Mouse (Mus musculus): Measurements from ENCODE around the gene Stxbp5l.
"Not testable (repeated sequence)": the region's sequence is repeated elsewhere in the genome, so short reads cannot be mapped to it uniquely, and the experiment has no call there.

The Stxbp5l gene

GRCm38 (mm10) chr16:37273681-37274080 is 111.1 kb downstream of the Stxbp5l start:
- DNase-seq (ENCODE audit: low spot score) = no peak

DNA sequence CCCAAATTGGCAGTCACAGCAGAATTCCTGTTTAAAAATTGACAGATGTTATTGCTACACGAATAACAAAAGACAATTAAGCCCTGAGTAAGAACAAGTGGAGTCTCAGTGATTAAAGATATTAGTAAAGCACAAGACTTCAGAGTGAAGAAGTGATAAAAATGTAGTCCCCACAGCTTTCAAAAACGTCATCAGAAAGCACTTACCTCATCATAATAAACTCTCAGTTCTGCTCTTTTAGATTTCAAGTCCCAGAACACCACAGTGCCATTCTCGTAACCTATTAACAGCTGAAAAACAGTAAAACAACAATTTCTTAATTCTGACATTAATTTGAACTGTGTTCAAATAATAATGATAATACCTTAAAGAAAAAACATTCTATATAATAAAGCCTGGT is 123.1 kb downstream of the Stxbp5l start:
- DNase-seq (ENCODE audit: low spot score) = no peak

DNA sequence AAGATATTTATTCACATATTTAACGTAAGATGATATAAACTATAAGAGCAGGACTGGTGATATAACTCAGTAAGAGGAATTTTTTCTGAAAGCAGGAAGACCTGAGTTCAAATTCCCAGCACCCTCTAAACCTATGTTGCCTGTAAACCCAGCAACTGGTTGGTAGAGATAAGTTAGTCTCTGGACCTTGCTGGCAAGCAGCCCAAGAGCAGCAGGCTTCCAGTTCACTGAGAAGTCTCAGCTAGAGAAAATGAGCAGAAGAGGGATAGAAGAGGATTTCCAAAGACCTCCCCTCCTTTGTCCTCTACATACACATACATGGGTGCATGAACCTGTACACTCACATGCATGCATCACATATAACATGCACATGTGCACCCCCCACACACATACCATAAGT is 165.6 kb downstream of the Stxbp5l start:
- DNase-seq (ENCODE audit: low spot score) = no peak

DNA sequence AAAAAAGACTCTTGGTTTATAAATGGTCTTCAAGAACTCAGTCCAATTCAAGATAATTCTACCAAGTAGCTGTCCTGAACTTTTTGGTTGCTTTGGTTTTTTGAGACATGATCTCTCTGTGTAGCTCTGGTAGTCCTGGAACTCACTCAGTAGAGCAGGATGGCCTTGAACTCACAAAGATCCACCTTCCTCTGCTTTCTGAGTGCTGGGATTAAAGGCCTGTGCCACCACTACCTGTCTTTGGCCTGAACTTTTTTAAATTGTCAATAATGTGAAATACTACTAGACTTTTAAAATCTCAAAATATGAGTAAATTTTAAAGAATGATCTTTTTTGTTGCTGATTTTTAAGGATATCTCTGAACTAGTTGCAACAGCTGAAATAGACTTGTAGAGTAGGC is 176.0 kb downstream of the Stxbp5l start:
- DNase-seq (ENCODE audit: low spot score) = no peak

- DNase-seq (ENCODE audit: low spot score) = no peak
These were observed 190.6 kb downstream of the Stxbp5l start for GRCm38 (mm10) chr16:37194152-37194551.

DNA sequence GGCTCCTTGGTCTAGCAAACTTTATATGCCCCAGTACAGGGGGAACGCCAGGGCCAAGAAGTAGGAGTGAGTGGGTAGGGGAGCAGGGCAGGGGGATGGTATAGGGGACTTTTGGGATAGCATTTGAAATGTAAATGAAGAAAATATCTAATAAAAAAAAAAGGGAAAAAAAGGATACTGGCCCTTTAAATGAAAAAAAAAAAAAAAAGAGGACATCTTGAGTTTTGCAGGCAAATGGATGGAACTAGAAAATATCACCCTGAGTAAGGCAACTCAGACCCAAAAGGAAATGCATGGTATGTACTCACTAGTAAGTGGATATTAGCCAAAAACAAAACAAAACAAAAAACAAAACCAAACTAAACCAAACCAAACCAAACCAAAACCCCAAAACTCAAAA is 259.6 kb downstream of the Stxbp5l start:
- DNase-seq (ENCODE audit: low spot score) = not testable (repeated sequence)

DNA sequence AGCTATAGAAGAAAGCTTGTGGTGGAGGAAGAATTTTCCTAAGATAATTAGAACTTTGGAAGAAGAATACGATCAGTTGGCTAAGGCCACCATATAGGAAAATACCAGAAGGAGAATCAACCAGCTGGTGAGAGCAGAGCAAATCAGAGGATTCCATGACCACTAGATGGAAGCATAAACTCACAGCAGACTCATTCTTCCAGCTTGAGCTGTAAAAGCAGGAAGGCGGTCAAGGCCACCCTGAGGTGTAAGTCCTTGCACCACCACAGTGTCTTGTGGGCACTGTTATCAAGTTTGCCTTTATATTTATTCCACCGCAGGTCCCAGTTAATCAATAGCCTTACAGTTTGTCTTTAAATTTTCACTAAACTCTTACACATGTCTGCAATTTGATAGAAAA is 275.5 kb downstream of the Stxbp5l start:
- peak; percentile 51 for DNase-seq (ENCODE audit: low spot score)

GRCm38 (mm10) chr16:37108763-37109162 is 276.0 kb downstream of the Stxbp5l start:
- no peak for DNase-seq (ENCODE audit: low spot score)

GRCm38 (mm10) chr16:37094169-37094833 is 290.5 kb downstream of the Stxbp5l start:
- DNase-seq (ENCODE audit: low spot score) = no peak

DNA sequence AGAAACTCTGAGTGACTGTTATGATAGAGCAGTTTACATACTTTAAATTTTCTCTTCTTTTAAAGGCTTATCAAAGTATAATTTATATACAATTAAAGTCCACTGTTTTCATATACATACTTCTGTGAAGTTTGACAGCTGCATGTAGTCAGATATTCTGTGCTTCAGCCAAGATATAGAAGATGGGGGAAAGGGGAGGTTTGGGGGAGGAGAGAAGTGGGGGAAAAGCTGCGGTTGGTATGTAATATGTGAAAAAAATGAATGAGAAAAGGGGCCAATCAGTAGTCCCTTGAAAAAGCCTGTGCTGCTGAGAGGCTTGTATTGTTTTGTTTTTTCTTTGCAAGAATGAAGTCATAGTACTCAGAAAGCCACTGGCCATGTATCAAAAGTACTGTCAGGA is 295.1 kb downstream of the Stxbp5l start:
- DNase-seq (ENCODE audit: low spot score) = no peak

DNA sequence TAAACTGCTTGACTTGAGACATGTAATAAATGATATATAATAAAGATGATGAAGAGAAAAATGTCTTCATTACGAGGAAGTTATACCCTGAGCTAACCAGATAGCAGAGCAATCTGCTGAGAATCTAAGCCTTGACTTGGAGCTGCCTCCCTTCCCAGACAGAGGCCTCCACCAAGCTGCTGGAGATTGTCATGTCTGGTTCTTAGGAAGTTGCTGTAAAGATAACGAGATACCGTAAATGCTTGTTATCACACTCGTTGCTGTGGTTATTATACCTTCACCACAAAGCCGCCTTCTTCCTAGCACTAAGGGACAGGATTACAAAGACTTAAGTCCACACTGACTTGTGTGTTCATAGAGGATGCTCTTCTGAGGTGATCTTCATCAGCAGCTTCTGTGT is 312.4 kb downstream of the Stxbp5l start:
- DNase-seq (ENCODE audit: low spot score) = no peak

All from ovary, adult 18-20 months (tissue).